Mouse (Mus musculus) stomach, adult 2 months (tissue): ENCODE results near the gene Slc17a7. TPM values are rescaled to one million over a fixed set of nuclear protein-coding genes. Genes with fewer than 3 reads are reported as not detected.

Source experiments
- polyA plus RNA-seq: library from polyadenylated mRNA; depleted of rRNA; stranded (reverse); fragments of >200 nt; gene quantifications from 2 replicates; pipeline ENCODE4 v1.2.3, GENCODE M21; 2012; rRNA removed

Gene Slc17a7
- polyA plus RNA-seq: 0.02 TPM in 1 of 2 replicates, not detected in the other

GRCm38 (mm10) chr7:45163735-45164490 is at the start of gene Slc17a7:
Gene Slc17a7 (plus strand): TSS chr7:45163949.

GRCm38 (mm10) chr7:45124224-45125143 is 39.3 kb upstream of the Slc17a7 start, which contains the start of gene Rps11:
Gene Rps11 (minus strand): TSS chr7:45124439.

GRCm38 (mm10) chr7:45128624-45129246 is 35.0 kb upstream of the Slc17a7 start, which contains the start of gene Rpl13a:
Gene Rpl13a (minus strand): TSS chr7:45128761.

GRCm38 (mm10) chr7:45135993-45136567 is 27.7 kb upstream of the Slc17a7 start, which contains the start of the genes Gm45713 and Flt3l:
Gene Gm45713 (minus strand): TSS chr7:45136231.
Gene Flt3l (minus strand): TSS chr7:45136432.

GRCm38 (mm10) chr7:45154096-45154992 is 9.4 kb upstream of the Slc17a7 start, which contains the start of the genes Pih1d1 and Aldh16a1:
Gene Pih1d1 (plus strand): TSS chr7:45154303.
Gene Aldh16a1 (minus strand): TSS chr7:45154584.

GRCm38 (mm10) chr7:45179469-45179868 is 15.7 kb downstream of the Slc17a7 start, which contains the start of gene Gfy:
Gene Gfy (minus strand): TSS chr7:45179569.

GRCm38 (mm10) chr7:45180896-45181477 is 17.2 kb downstream of the Slc17a7 start, which contains the start of gene Pth2:
Gene Pth2 (plus strand): TSS chr7:45180995.

GRCm38 (mm10) chr7:45204380-45205143 is 40.8 kb downstream of the Slc17a7 start, which contains the start of gene Ccdc155:
Gene Ccdc155 (minus strand): TSS chr7:45204892.

GRCm38 (mm10) chr7:45211851-45212251 is 48.1 kb downstream of the Slc17a7 start, which contains the start of gene Dkkl1:
Gene Dkkl1 (minus strand): TSS chr7:45212147.

GRCm38 (mm10) chr7:45215673-45216441 is 52.1 kb downstream of the Slc17a7 start, which contains the start of gene Tead2:
Gene Tead2 (plus strand): TSS chr7:45215753.

Other genes starting within 250 kb of the Slc17a7 start
- gene Ap2a1, start 234.5 kb upstream of the Slc17a7 start, polyA plus RNA-seq: 46.2 and 50.4 TPM in 2 replicates
- not detected in 2 replicates for gene Tsks, start 220.7 kb upstream of the Slc17a7 start, polyA plus RNA-seq
- gene Cpt1c, start 189.1 kb upstream of the Slc17a7 start, polyA plus RNA-seq: 8.3 and 10.7 TPM in 2 replicates
- gene Prmt1, start 177.4 kb upstream of the Slc17a7 start, polyA plus RNA-seq: 35.4 and 37.3 TPM in 2 replicates
- gene Irf3, start 166.3 kb upstream of the Slc17a7 start, polyA plus RNA-seq: 42.0 and 48.4 TPM in 2 replicates
- gene Bcl2l12, start 165.2 kb upstream of the Slc17a7 start, polyA plus RNA-seq: 15.0 and 16.7 TPM in 2 replicates
- 39.9 and 41.0 TPM in 2 replicates for gene Scaf1, start 147.6 kb upstream of the Slc17a7 start, polyA plus RNA-seq
- gene Rras, start 146.0 kb upstream of the Slc17a7 start, polyA plus RNA-seq: 83.5 and 105 TPM in 2 replicates
- gene Prr12, start 111.1 kb upstream of the Slc17a7 start, polyA plus RNA-seq: 6.7 and 6.9 TPM in 2 replicates
- gene Nosip, start 101.5 kb upstream of the Slc17a7 start, polyA plus RNA-seq: 34.9 and 38.4 TPM in 2 replicates
- gene Prrg2, start 101.3 kb upstream of the Slc17a7 start, polyA plus RNA-seq: 87.1 and 134 TPM in 2 replicates
- gene Rcn3, start 71.7 kb upstream of the Slc17a7 start, polyA plus RNA-seq: 91.6 and 110 TPM in 2 replicates
- 25.6 and 32.7 TPM in 2 replicates for gene Fcgrt, start 60.1 kb upstream of the Slc17a7 start, polyA plus RNA-seq
- 64.2 and 69.2 TPM in 2 replicates for gene Rps11, start 39.5 kb upstream of the Slc17a7 start, polyA plus RNA-seq
- 383 and 516 TPM in 2 replicates for gene Rpl13a, start 35.2 kb upstream of the Slc17a7 start, polyA plus RNA-seq
- 0.29 TPM in 1 of 2 replicates, not detected in the other for gene Gm45713, start 27.7 kb upstream of the Slc17a7 start, polyA plus RNA-seq
- gene Flt3l, start 27.5 kb upstream of the Slc17a7 start, polyA plus RNA-seq: 13.0 and 17.0 TPM in 2 replicates
- 20.8 and 21.0 TPM in 2 replicates for gene Pih1d1, start 9.6 kb upstream of the Slc17a7 start, polyA plus RNA-seq
- gene Aldh16a1, start 9.4 kb upstream of the Slc17a7 start, polyA plus RNA-seq: 28.8 and 40.0 TPM in 2 replicates
- gene Gfy, start 15.6 kb downstream of the Slc17a7 start, polyA plus RNA-seq: 0.05 TPM in 1 of 2 replicates, not detected in the other
- gene Pth2, start 17.0 kb downstream of the Slc17a7 start, polyA plus RNA-seq: not detected in 2 replicates
- gene Ccdc155, start 40.9 kb downstream of the Slc17a7 start, polyA plus RNA-seq: 0.10 TPM in 1 of 2 replicates, not detected in the other
- gene Dkkl1, start 48.2 kb downstream of the Slc17a7 start, polyA plus RNA-seq: 12.6 and 13.9 TPM in 2 replicates
- gene Tead2, start 51.8 kb downstream of the Slc17a7 start, polyA plus RNA-seq: 10.2 and 10.8 TPM in 2 replicates
- gene Cd37, start 75.2 kb downstream of the Slc17a7 start, polyA plus RNA-seq: 6.6 and 13.4 TPM in 2 replicates
- gene Slc6a16, start 77.1 kb downstream of the Slc17a7 start, polyA plus RNA-seq: 0.04 TPM in 1 of 2 replicates, not detected in the other
- not detected in 2 replicates for gene Slc6a21, start 113.6 kb downstream of the Slc17a7 start, polyA plus RNA-seq
- 50.9 and 54.1 TPM in 2 replicates for gene Trpm4, start 169.8 kb downstream of the Slc17a7 start, polyA plus RNA-seq
- 0.43 and 1.2 TPM in 2 replicates for gene Hrc, start 171.3 kb downstream of the Slc17a7 start, polyA plus RNA-seq
- 14.7 and 20.9 TPM in 2 replicates for gene Ppfia3, start 203.1 kb downstream of the Slc17a7 start, polyA plus RNA-seq
- gene Lin7b, start 206.6 kb downstream of the Slc17a7 start, polyA plus RNA-seq: 3.8 and 4.1 TPM in 2 replicates
- 79.4 and 100 TPM in 2 replicates for gene Snrnp70, start 231.8 kb downstream of the Slc17a7 start, polyA plus RNA-seq
- 1.2 and 1.9 TPM in 2 replicates for gene Kcna7, start 241.7 kb downstream of the Slc17a7 start, polyA plus RNA-seq
- 0.84 and 0.85 TPM in 2 replicates for gene Ntf5, start 249.7 kb downstream of the Slc17a7 start, polyA plus RNA-seq